Mouse (Mus musculus): ENCODE data around the gene Neurog2.

DNA sequence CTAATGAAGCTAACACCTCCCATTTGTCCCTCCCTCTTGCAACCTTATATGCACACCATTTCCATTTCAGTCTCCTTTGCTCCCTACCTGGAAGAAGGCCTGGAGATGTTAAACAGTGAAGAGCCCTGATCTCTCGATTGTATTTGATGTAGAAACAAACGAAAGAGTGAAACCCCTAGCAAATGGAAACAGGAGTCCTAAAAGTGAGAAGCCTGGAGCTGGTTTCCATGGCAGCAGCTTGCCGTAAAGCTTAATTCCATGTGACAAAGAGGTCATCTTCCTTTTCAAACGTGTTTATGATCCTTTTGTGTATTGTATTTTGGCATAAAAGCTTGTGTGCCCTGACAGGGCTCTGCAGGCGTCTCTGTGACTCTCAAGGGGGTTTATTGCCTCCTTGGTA lies 9.3 kb downstream of the Neurog2 start:
- TF ChIP-seq CTCF (IDR thresholded peaks at IDR 0.05; ENCODE audit: control insufficient read depth, insufficient read depth, insufficient read length): no peak
- TF ChIP-seq FOSL1 (IDR thresholded peaks at IDR 0.05; ENCODE audit: insufficient read depth, low read length, poor library complexity, severe bottlenecking): no peak
- TF ChIP-seq MAX (IDR thresholded peaks at IDR 0.05): no peak
- no peak for TF ChIP-seq MYOG (IDR thresholded peaks at IDR 0.05; ENCODE audit: control insufficient read depth, extremely low read depth, insufficient read length)
- TF ChIP-seq MYOD1 (IDR thresholded peaks at IDR 0.05; ENCODE audit: control insufficient read depth, insufficient read length, low read depth): no peak
- no peak for TF ChIP-seq CEBPB (IDR thresholded peaks at IDR 0.05; ENCODE audit: low read depth)
- TF ChIP-seq USF1 (IDR thresholded peaks at IDR 0.05; ENCODE audit: low read depth): no peak

Measured in C2C12 (cell line).